Mouse (Mus musculus) fat pad, adult 2 months (tissue): ENCODE measurements around the gene Pcdh7.
"Not testable (repeated sequence)": the region's sequence is repeated elsewhere in the genome, so short reads cannot be mapped to it uniquely, and the experiment has no call there.

Experiments
- DNase-seq: peaks from one replicate; pipeline ENCODE4 v3.0.0-alpha.2; 2011; ENCODE audit warnings: low read depth, low spot score; ENCODE audit errors: extremely low read depth

Gene Pcdh7

GRCm38 (mm10) chr5:57717906-57718875 lies at the start of gene Pcdh7:
Pcdh7 (plus strand) TSS chr5:57717967.
- no peak for DNase-seq

- DNase-seq = not testable (repeated sequence)
Observed at GRCm38 (mm10) chr5:57676970-57677369, 40.8 kb upstream of the Pcdh7 start.

- DNase-seq = no peak
Observed at GRCm38 (mm10) chr5:57708396-57708795, 9.4 kb upstream of the Pcdh7 start.

GRCm38 (mm10) chr5:57713980-57714379 lies 3.8 kb upstream of the Pcdh7 start:
- DNase-seq = no peak

- DNase-seq = no peak
Observed at GRCm38 (mm10) chr5:57714621-57715523, 2.9 kb upstream of the Pcdh7 start.

- no peak for DNase-seq
Observed at GRCm38 (mm10) chr5:57715524-57716400, 2.0 kb upstream of the Pcdh7 start.

GRCm38 (mm10) chr5:57716421-57717237 lies 1.1 kb upstream of the Pcdh7 start:
- no peak for DNase-seq

- DNase-seq = no peak
Observed at GRCm38 (mm10) chr5:57717238-57717905, 395 bp upstream of the Pcdh7 start.

- DNase-seq = no peak
Observed at GRCm38 (mm10) chr5:57718876-57719593, 1.3 kb downstream of the Pcdh7 start.

GRCm38 (mm10) chr5:57719594-57720185 lies 1.9 kb downstream of the Pcdh7 start:
- DNase-seq = no peak

GRCm38 (mm10) chr5:57720206-57720880 lies 2.6 kb downstream of the Pcdh7 start:
- no peak for DNase-seq

GRCm38 (mm10) chr5:57721148-57721712 lies 3.5 kb downstream of the Pcdh7 start:
- DNase-seq = no peak

GRCm38 (mm10) chr5:57721927-57722326 lies 4.2 kb downstream of the Pcdh7 start:
- no peak for DNase-seq

- no peak for DNase-seq
Observed at GRCm38 (mm10) chr5:57733451-57733850, 15.7 kb downstream of the Pcdh7 start.

GRCm38 (mm10) chr5:57735723-57736122 lies 18.0 kb downstream of the Pcdh7 start:
- no peak for DNase-seq

GRCm38 (mm10) chr5:57742924-57743323 lies 25.2 kb downstream of the Pcdh7 start:
- no peak for DNase-seq

- no peak for DNase-seq
Observed at GRCm38 (mm10) chr5:57743956-57744661, 26.3 kb downstream of the Pcdh7 start.
